Mouse (Mus musculus) neutrophil, adult 5-6 weeks (primary cell): ENCODE data around the gene Ift20. TPM values are rescaled to one million over a fixed set of nuclear protein-coding genes. Genes with fewer than 3 reads are reported as not detected.
"Not testable (repeated sequence)": the region's sequence is repeated elsewhere in the genome, so short reads cannot be mapped to it uniquely, and the experiment has no call there.

Experiments
- ATAC-seq: fragments of 151-379, 151-347 bp; 2 replicates; pipeline ENCODE4 v1.8.0; 2017; ENCODE audit warnings: mild to moderate bottlenecking, moderate TSS enrichment; ENCODE audit not compliant: insufficient number of reproducible peaks, poor library complexity, low FRiP score, severe bottlenecking; ENCODE audit errors: extremely low read depth
- total RNA-seq: library from RNA; stranded (forward); fragments of 200-1000 nt; gene quantifications from 2 replicates; pipeline ENCODE4 v1.2.3, GENCODE M21; 2017

The Ift20 gene
- total RNA-seq, 1 experiment from 2014 or later: 87.8 TPM

- no peak for ATAC-seq
Observed at GRCm38 (mm10) chr11:78518931-78519330, 17.2 kb upstream of the Ift20 start.

DNA sequence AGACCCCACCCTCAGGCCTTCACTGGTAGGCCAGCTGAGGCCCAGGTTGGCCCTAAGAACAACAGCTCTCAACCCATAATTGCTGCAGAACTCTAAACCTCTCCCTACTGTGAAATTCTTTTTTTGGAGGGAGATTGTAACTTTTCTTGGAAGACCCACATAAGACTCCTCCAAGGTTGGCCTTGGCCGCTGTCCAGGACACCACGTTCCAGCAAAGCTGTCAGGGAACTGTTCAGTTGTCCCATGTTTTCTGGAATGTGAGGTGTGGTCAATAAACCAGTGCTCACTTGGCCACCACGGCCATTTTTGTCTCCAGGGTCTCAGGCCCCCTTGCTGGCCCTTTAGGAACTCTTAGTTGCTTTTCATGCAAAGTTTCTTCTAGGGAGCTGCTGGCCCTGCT, 14.3 kb upstream of the Ift20 start:
- no peak for ATAC-seq

DNA sequence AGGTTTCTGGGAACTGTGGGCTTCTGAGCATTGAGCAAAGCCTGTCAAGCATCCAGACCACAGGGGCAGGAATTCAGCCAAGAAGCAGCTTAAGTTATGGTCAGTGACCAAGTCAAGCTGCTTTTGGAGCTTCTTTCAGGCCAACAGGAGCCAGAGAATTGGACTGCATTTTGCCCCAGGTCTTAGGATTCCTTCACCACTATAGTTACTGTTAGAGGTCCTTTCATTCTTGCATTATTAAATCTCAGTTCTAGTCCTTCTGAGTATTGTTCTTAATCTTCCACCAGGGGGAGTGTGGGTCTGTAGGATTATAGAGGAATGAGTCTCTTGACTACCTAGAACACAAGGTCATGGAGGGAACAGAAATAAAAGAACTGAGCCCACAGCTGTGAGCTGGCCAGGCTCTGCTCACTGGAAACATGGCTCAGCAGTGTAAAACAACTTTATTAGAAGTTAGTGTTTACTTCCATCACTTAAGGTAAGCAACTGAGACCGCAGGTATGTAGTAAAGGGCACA, 13.6 kb upstream of the Ift20 start:
- ATAC-seq: no peak

GRCm38 (mm10) chr11:78523241-78523955, 12.8 kb upstream of the Ift20 start:
- ATAC-seq: no peak

DNA sequence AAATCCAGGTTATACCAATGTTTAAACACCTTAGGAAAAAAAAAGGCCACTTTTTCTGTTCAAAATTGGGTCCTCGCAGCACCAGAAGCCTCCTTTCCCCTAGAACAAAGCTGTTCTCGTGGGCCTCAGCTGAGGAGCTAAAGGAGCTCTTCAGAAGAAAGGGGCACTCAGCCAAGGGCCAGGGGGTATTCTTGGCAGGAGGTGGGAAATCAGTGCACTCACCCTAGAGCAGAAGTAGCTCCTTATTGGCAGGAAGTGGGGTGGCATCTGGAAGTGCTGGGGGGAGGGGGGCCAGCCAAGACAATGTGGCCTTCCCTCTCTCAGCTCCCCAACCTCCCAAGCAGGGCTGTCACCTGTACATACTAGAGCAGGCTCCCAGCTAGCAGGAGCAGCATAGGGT, 11.3 kb upstream of the Ift20 start:
- ATAC-seq: no peak

DNA sequence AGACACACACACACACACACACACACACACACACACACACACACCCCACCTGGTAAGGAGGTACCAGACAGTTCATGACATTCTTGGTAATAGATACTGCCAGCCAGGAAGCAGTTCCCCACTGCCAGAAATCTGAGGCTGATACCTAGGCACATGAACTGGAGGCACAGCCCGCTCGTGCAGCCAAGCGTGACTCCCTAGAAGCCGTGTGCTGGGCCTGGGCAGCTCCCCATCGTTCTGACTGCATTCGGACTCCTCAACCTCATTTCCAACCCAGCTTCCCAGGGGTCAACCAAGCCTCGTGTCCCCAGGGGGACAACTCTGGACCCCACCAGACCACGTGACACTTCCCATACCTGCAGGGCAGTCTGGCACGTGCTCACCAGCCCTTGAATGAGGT, 7.4 kb upstream of the Ift20 start:
- ATAC-seq: no peak

DNA sequence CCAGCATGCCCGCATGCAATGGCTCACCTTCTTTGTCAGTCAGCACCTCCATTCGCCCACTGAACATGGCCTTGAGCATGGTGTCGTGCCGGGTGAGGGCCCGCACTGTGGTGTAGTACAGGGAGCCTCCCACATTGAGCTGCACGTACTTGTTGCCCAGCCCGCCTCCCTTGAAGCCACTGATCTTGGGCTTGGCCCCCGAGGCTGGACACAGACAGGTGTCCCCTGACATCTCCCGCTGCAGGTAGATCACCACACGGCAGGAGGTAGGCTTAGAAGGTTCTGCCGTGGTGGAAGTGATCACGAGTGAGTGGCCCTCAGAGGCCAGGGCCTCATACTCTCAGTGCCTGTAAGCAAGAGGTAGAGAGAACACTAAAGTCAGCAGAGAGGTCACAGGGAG, 6.2 kb upstream of the Ift20 start:
- no peak for ATAC-seq

DNA sequence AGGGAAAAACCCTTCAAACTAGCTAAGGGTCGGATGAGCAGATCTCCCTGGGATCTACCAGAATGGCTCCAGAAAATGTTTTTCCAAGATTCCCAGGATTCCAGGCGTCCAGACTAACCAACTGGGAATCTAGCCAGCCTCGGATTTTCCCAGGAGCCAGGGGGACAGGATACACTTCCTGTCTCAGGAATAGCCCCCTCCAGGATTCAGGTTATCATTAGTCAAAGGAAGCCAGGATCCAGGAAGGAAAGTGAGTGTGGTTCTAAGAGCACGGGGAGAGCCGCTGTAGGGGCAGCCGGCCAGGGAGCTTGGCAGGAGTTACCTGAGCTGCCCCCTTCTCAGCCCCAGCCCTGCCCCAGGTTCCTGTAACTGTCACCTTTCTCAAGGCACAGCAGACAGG, 5.1 kb upstream of the Ift20 start:
- ATAC-seq: no peak

- ATAC-seq: not testable (repeated sequence)
Observed at GRCm38 (mm10) chr11:78531515-78531914, 4.6 kb upstream of the Ift20 start.

- ATAC-seq: no peak
Observed at GRCm38 (mm10) chr11:78534516-78534915, 1.6 kb upstream of the Ift20 start.

GRCm38 (mm10) chr11:78535376-78536079, 633 bp upstream of the Ift20 start:
- ATAC-seq: no peak

GRCm38 (mm10) chr11:78536690-78537084, 526 bp downstream of the Ift20 start:
- ATAC-seq: no peak

DNA sequence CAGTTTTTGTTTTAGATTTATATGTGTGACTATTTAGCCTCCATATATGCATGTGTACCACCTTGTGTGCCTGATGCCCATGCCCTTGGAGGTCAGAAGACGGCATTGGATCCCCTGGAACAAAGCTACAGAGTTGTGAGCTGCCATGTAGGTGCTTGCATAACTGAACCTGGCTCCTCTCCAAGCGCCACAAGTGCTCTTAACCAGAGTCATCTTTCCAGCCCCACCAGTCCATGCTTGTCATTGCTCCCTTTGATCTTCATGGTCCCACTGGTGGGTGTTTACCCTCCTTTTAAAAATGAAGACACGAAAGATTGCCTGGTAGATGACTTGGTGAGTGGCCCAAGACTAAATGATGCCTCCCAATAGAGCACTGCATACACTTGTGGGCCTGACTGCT, 4.2 kb downstream of the Ift20 start:
- no peak for ATAC-seq

DNA sequence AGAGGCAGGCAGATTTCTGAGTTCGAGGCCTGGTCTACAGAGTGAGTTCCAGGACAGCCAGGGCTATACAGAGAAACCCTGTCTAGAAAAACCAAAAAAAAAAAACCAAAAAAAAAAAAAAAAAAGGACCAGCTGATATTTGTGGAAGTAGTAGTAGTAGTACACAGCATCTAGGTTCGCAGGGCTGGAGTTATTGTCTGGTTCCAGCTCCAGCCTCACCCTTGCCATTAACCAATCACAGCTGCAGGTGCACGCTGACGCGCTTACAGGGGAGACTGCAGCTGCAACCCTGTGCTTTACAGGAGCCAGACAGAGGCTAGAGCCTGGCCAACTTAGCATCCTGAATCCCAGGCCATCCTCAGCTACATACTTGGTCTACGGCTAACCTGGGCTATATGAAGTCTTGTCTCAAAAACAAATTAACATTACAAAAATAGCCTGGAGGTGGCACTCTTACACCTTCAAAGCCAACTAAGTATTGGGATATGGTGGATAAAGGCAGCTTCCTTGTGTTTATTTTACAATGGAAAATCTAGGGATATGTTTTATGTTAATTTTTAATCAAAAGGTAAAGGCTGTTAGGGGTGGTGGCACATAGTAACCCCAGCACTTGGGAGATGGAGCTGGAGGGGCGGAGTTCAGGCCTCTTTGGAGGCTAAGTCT, 8.4 kb downstream of the Ift20 start:
- no peak for ATAC-seq

GRCm38 (mm10) chr11:78545181-78545580, 9.0 kb downstream of the Ift20 start:
- ATAC-seq: no peak

- no peak for ATAC-seq
Observed at GRCm38 (mm10) chr11:78547718-78548460, 11.7 kb downstream of the Ift20 start.

- ATAC-seq: no peak
Observed at GRCm38 (mm10) chr11:78549491-78549987, 13.4 kb downstream of the Ift20 start.

- peak; percentile 100 for ATAC-seq
Observed at GRCm38 (mm10) chr11:78550168-78551058, 14.3 kb downstream of the Ift20 start, which contains the start of gene Tmem97. Gene Tmem97 (minus strand): TSS chr11:78550777.
